Comparison of ENCODE assay signal across 7 mouse cellular contexts in genomic region chr16:91441366-91441765, GRCm38 (mm10). TPM values are rescaled to one million over a fixed set of nuclear protein-coding genes. Genes with fewer than 3 reads are reported as not detected.
DNase-seq lines count a peak whose midpoint lies in the region; ATAC-seq and TF ChIP-seq lines count a peak whose summit lies in the region.

No protein-coding gene starts in this region.

- no peak overlapping the region for H3K9ac ChIP-seq in kidney, embryonic 14.5 days (ENCODE audit: low read depth, low read length)
- no peak overlapping the region for H3K9ac ChIP-seq in midbrain, embryonic 13.5 days (replicated peaks)

- H3K9me3 ChIP-seq in kidney, embryonic 14.5 days (ENCODE audit: control insufficient read depth, low read length) = no peaks in the 10 kb centered on the region
- no peaks in the 10 kb centered on the region for H3K9me3 ChIP-seq in midbrain, embryonic 13.5 days

- H3K4me3 ChIP-seq in C2C12 (ENCODE audit: insufficient read depth, poor library complexity, severe bottlenecking) = no peak overlapping the region
- no peak overlapping the region for H3K4me3 ChIP-seq in kidney, embryonic 14.5 days (ENCODE audit: low read length)
- H3K4me3 ChIP-seq in midbrain, embryonic 13.5 days (replicated peaks) = no peak overlapping the region

- no peak overlapping the region for H3K27ac ChIP-seq in kidney, embryonic 14.5 days (ENCODE audit: low read depth, low read length)
- no peak overlapping the region for H3K27ac ChIP-seq in midbrain, embryonic 13.5 days

- DNase-seq in adipocyte (ENCODE audit: low spot score) = peak; percentile 79
- peak; percentile 40 to 41 for DNase-seq in gastrocnemius, postnatal 36 days
- peak; percentile 93 for DNase-seq in lung, postnatal 36 days

- no peaks in the 10 kb centered on the region for H3K4me1 ChIP-seq in kidney, embryonic 14.5 days (ENCODE audit: control insufficient read depth, insufficient read depth, low read length)
- no peaks in the 10 kb centered on the region for H3K4me1 ChIP-seq in midbrain, embryonic 13.5 days (replicated peaks)

- H3K79me2 ChIP-seq in C2C12 (ENCODE audit: control insufficient read depth, insufficient read depth) = no peaks in the 10 kb centered on the region

- TF ChIP-seq CTCF in C2C12 (IDR thresholded peaks at IDR 0.05; ENCODE audit: control insufficient read depth, insufficient read depth, insufficient read length) = no peak

- H3ac ChIP-seq in C2C12 (ENCODE audit: control insufficient read depth, insufficient read length, low read depth) = no peak overlapping the region

- H3K27me3 ChIP-seq in C2C12 (ENCODE audit: control insufficient read depth, insufficient read depth, insufficient read length) = peaks cover 19% of the 10 kb centered on the region
- H3K27me3 ChIP-seq in kidney, embryonic 14.5 days (ENCODE audit: control insufficient read depth, insufficient read depth, low read length) = no peaks in the 10 kb centered on the region
- H3K27me3 ChIP-seq in midbrain, embryonic 13.5 days = no peaks in the 10 kb centered on the region

- intact Hi-C loops in gastrocnemius, postnatal 36 days (cut with DNase I) = loop anchor here (5.0 kb wide), 1 partner anchor 84 kb away; no protein-coding TSS in a partner anchor

- WGBS in kidney, embryonic 14.5 days = 51% methylated on average over 7 of the region's 7 CpGs
- 72% methylated on average over 7 of the region's 7 CpGs for WGBS in midbrain, embryonic 13.5 days

- no peaks in the 10 kb centered on the region for H3K36me3 ChIP-seq in C2C12 (ENCODE audit: control insufficient read depth, insufficient read depth)
- no peaks in the 10 kb centered on the region for H3K36me3 ChIP-seq in kidney, embryonic 14.5 days (ENCODE audit: control insufficient read depth, insufficient read depth, low read length)
- no peaks in the 10 kb centered on the region for H3K36me3 ChIP-seq in midbrain, embryonic 13.5 days

- 0 out of 2 replicates have a peak, but pooled peaks have one; percentile 60 for ATAC-seq in kidney, embryonic 14.5 days (ENCODE audit: low FRiP score, low TSS enrichment)
- no peak for ATAC-seq in midbrain, embryonic 13.5 days
- ATAC-seq in frontal cortex, adult (ENCODE audit: low TSS enrichment) = no peak

- no peaks in the 10 kb centered on the region for H3K79me3 ChIP-seq in C2C12 (ENCODE audit: low read depth)

- H3K4me2 ChIP-seq in kidney, embryonic 14.5 days (replicated peaks; ENCODE audit: low read depth, low read length) = no peak overlapping the region
- no peak overlapping the region for H3K4me2 ChIP-seq in midbrain, embryonic 13.5 days (replicated peaks)

TF ChIP-seq in C2C12, 6 proteins besides CTCF, POLR2A, EP300 and RAD21:
- TF ChIP-seq MAX (IDR thresholded peaks at IDR 0.05) (no peak), USF1 (IDR thresholded peaks at IDR 0.05; ENCODE audit: low read depth) (peak; percentile 42), MYOD1 (IDR thresholded peaks at IDR 0.05; ENCODE audit: control insufficient read depth, insufficient read length, low read depth) (no peak)

RNA-seq across cellular contexts. Expression of gene Il10rb, which starts 35.4 kb away (rescaled TPM):
- 14.1 TPM for polyA plus RNA-seq in C2C12 (2012; fragmentation: generic; extraction: Trizol)
- 1 to 10 TPM; 6.6 to 6.7 TPM for total RNA-seq in gastrocnemius, postnatal 36 days (2021)
- 17.4 and 21.3 TPM in 2 replicates for polyA plus RNA-seq in kidney, embryonic 14.5 days (2014; fragmentation: Nextera tagmentation; extraction: Ambion mirVana)
- polyA plus RNA-seq in midbrain, embryonic 13.5 days (2015; fragmentation: Nextera tagmentation; extraction: Ambion mirVana) = 7.1 and 7.6 TPM in 2 replicates

RNA-seq across cellular contexts. Expression of gene Ifnar1, which starts 43.7 kb away (rescaled TPM):
- polyA plus RNA-seq in C2C12 (2012; fragmentation: generic; extraction: Trizol) = 18.1 TPM
- 10 to 100 TPM in 1 of 2 experiments, 1 to 10 TPM in 1; 9.6 to 11.3 TPM for total RNA-seq in gastrocnemius, postnatal 36 days (2021)
- polyA plus RNA-seq in kidney, embryonic 14.5 days (2014; fragmentation: Nextera tagmentation; extraction: Ambion mirVana) = 37.8 and 69.6 TPM in 2 replicates
- 54.7 and 55.2 TPM in 2 replicates for polyA plus RNA-seq in midbrain, embryonic 13.5 days (2015; fragmentation: Nextera tagmentation; extraction: Ambion mirVana)

RNA-seq across cellular contexts. Expression of gene Gm21970, which starts 49.8 kb away (rescaled TPM):
- not detected for polyA plus RNA-seq in C2C12 (2012; fragmentation: generic; extraction: Trizol)
- total RNA-seq in gastrocnemius, postnatal 36 days (2021) = not detected
- not detected in 2 replicates for polyA plus RNA-seq in kidney, embryonic 14.5 days (2014; fragmentation: Nextera tagmentation; extraction: Ambion mirVana)
- polyA plus RNA-seq in midbrain, embryonic 13.5 days (2015; fragmentation: Nextera tagmentation; extraction: Ambion mirVana) = not detected in 2 replicates

Comparison
In these comparisons a context has a peak if more than half of its experiments do, and no peak if none do; other contexts are left out.
1. DNase-seq: peak in every context shown above with its lines; median percentile 93 in lung, postnatal 36 days; 79 in adipocyte; 40 in gastrocnemius, postnatal 36 days.